Mouse (Mus musculus): ENCODE results near the gene Kcnh6.
A peak's percentile ranks its signal among the peaks of the same experiment; 100 is the strongest.

The Kcnh6 gene

GRCm38 (mm10) chr11:106007821-106008220, at the start of gene Kcnh6:
Gene Kcnh6 (plus strand): TSS chr11:106008124.
- peak; percentile 56 for DNase-seq (ENCODE audit: low spot score)

GRCm38 (mm10) chr11:105958566-105958965, 49.4 kb upstream of the Kcnh6 start:
- no peak for DNase-seq (ENCODE audit: low spot score)

- no peak for DNase-seq (ENCODE audit: low spot score)
These were observed 48.6 kb upstream of the Kcnh6 start for GRCm38 (mm10) chr11:105959355-105959754.

GRCm38 (mm10) chr11:105964691-105965090, 43.2 kb upstream of the Kcnh6 start:
- peak; percentile 26 for DNase-seq (ENCODE audit: low spot score)

GRCm38 (mm10) chr11:105966288-105966687, 41.6 kb upstream of the Kcnh6 start:
- no peak for DNase-seq (ENCODE audit: low spot score)

GRCm38 (mm10) chr11:105967741-105968574, 40.0 kb upstream of the Kcnh6 start, which contains the start of gene Ace:
Gene Ace (plus strand): TSS chr11:105967945.
- DNase-seq (ENCODE audit: low spot score), result no peak

GRCm38 (mm10) chr11:105968948-105969347, 39.0 kb upstream of the Kcnh6 start:
- DNase-seq (ENCODE audit: low spot score), result no peak

GRCm38 (mm10) chr11:105969516-105969915, 38.4 kb upstream of the Kcnh6 start:
- DNase-seq (ENCODE audit: low spot score), result no peak

GRCm38 (mm10) chr11:105974593-105974992, 33.3 kb upstream of the Kcnh6 start:
- no peak for DNase-seq (ENCODE audit: low spot score)

- DNase-seq (ENCODE audit: low spot score), result no peak
These were observed 32.9 kb upstream of the Kcnh6 start for GRCm38 (mm10) chr11:105975050-105975449.

- DNase-seq (ENCODE audit: low spot score), result no peak
These were observed 32.3 kb upstream of the Kcnh6 start for GRCm38 (mm10) chr11:105975636-105976035.

- DNase-seq (ENCODE audit: low spot score), result no peak
These were observed 29.7 kb upstream of the Kcnh6 start for GRCm38 (mm10) chr11:105978232-105978631.

- no peak for DNase-seq (ENCODE audit: low spot score)
These were observed 29.3 kb upstream of the Kcnh6 start for GRCm38 (mm10) chr11:105978634-105979033.

- no peak for DNase-seq (ENCODE audit: low spot score)
These were observed 23.5 kb upstream of the Kcnh6 start for GRCm38 (mm10) chr11:105984452-105984851.

- DNase-seq (ENCODE audit: low spot score), result no peak
These were observed 20.5 kb upstream of the Kcnh6 start for GRCm38 (mm10) chr11:105987446-105987845.

GRCm38 (mm10) chr11:105989446-105989845, 18.5 kb upstream of the Kcnh6 start:
- DNase-seq (ENCODE audit: low spot score), result no peak

GRCm38 (mm10) chr11:105990231-105990630, 17.7 kb upstream of the Kcnh6 start:
- no peak for DNase-seq (ENCODE audit: low spot score)

GRCm38 (mm10) chr11:105994375-105994774, 13.5 kb upstream of the Kcnh6 start, which contains the start of gene Ace3:
Gene Ace3 (plus strand): TSS chr11:105994675.
- no peak for DNase-seq (ENCODE audit: low spot score)

- no peak for DNase-seq (ENCODE audit: low spot score)
These were observed 7.9 kb upstream of the Kcnh6 start for GRCm38 (mm10) chr11:106000062-106000461.

GRCm38 (mm10) chr11:106001718-106002117, 6.2 kb upstream of the Kcnh6 start:
- DNase-seq (ENCODE audit: low spot score), result no peak

- DNase-seq (ENCODE audit: low spot score), result no peak
These were observed 3.3 kb upstream of the Kcnh6 start for GRCm38 (mm10) chr11:106004576-106004975.

- no peak for DNase-seq (ENCODE audit: low spot score)
These were observed 2.0 kb upstream of the Kcnh6 start for GRCm38 (mm10) chr11:106005970-106006369.

GRCm38 (mm10) chr11:106012711-106013110, 4.8 kb downstream of the Kcnh6 start:
- DNase-seq (ENCODE audit: low spot score), result no peak
